Mouse (Mus musculus) ES-E14 (cell line): ENCODE measurements at regions not wholly inside any gene's neighbourhood (a gene's known extent, or its start where the extent isn't known, plus 50 kb on each side); places are given as distances from the start of the nearest gene placed in this dataset.

Experiments used
- DNase-seq: peaks from one replicate; pipeline ENCODE4 v3.0.0-alpha.2; 2013; ENCODE audit warnings: low read depth, low spot score
- H3K27ac ChIP-seq: 2 replicates; pipeline ENCODE4 v1.5.1; 2012; ENCODE audit warnings: low read depth, mild to moderate bottlenecking, low read length, moderate library complexity, mixed read lengths; ENCODE audit not compliant: poor library complexity, insufficient read depth, severe bottlenecking
- H3K36me3 ChIP-seq: 2 replicates; pipeline ENCODE4 v1.6.1; 2012; ENCODE audit warnings: mild to moderate bottlenecking, low read length, moderate library complexity, mixed read lengths; ENCODE audit not compliant: control insufficient read depth, poor library complexity, insufficient read depth, severe bottlenecking
- H3K4me1 ChIP-seq, 2 experiments: fragments of 150-350 bp in 1 of 2; sonication (generic) in 1 of 2; 2 replicates each; pipeline ENCODE4 v1.6.1; 2012; ENCODE audit warnings: low read length in 2 of 2, mild to moderate bottlenecking in 1 of 2, mixed read lengths in 1 of 2; ENCODE audit not compliant: control insufficient read depth in 2 of 2, insufficient read depth in 2 of 2, poor library complexity in 1 of 2
- H3K4me3 ChIP-seq, 2 experiments: fragments of 150-350 bp in 1 of 2; sonication (generic) in 1 of 2; 2 replicates each; pipeline ENCODE4 v1.5.1; 2012; ENCODE audit warnings: low read length in 2 of 2, low read depth in 1 of 2, mild to moderate bottlenecking in 1 of 2, mixed read lengths in 1 of 2; ENCODE audit not compliant: insufficient read depth in 1 of 2, poor library complexity in 1 of 2, severe bottlenecking in 1 of 2
- H3K9ac ChIP-seq: 2 replicates; pipeline ENCODE4 v1.6.1; 2012; ENCODE audit warnings: low read depth, mild to moderate bottlenecking, low read length, mixed read lengths; ENCODE audit not compliant: poor library complexity, insufficient read depth, severe bottlenecking
- H3K9me3 ChIP-seq: fragments of 150-350 bp; sonication (generic); 2 replicates; pipeline ENCODE4 v1.6.1; 2012; ENCODE audit warnings: low read depth, mild to moderate bottlenecking, low read length; ENCODE audit not compliant: control insufficient read depth, insufficient read depth
- CHD2 ChIP-seq: IDR thresholded peaks from 2 replicates; pipeline ENCODE4 v1.6.1; 2014; ENCODE audit warnings: mild to moderate bottlenecking, low read depth, low read length, inconsistent platforms
- HCFC1 ChIP-seq: IDR thresholded peaks from 2 replicates; pipeline ENCODE4 v1.6.1; 2012; ENCODE audit warnings: low read length, inconsistent platforms, borderline replicate concordance; ENCODE audit not compliant: insufficient read depth
- MAFK ChIP-seq: IDR thresholded peaks from 2 replicates; pipeline ENCODE4 v1.6.1; 2014; ENCODE audit warnings: mild to moderate bottlenecking, low read depth, low read length, inconsistent platforms; ENCODE audit not compliant: insufficient read depth
- ZC3H11A ChIP-seq: IDR thresholded peaks from 2 replicates; pipeline ENCODE4 v1.6.1; 2012; ENCODE audit warnings: low read depth, mild to moderate bottlenecking, inconsistent platforms, low read length, borderline replicate concordance
- ZNF384 ChIP-seq: IDR thresholded peaks from 2 replicates; pipeline ENCODE4 v1.6.1; 2012; ENCODE audit warnings: low read depth, low read length, inconsistent platforms
- in situ Hi-C, 2 experiments: fragments of 600-800 bp; cut with MboI; formaldehyde crosslinking; loops; one replicate each; pipeline ENCODE4 v1.15.1; 2025; ENCODE audit warnings: low sequenced_read_pairs in 2 of 2, inconsistent platforms in 1 of 2; ENCODE audit not compliant: unreplicated experiment in 2 of 2

GRCm38 (mm10) chr6:147947997-147948396 lies 99.1 kb upstream of the Far2 start:
- Histone ChIP-seq H3K4me1 (no peaks in the 10 kb centered on the region), H3K4me3 (no peak overlapping the region), H3K9ac (no peak overlapping the region), H3K27ac (no peak overlapping the region), H3K36me3 (no peaks in the 10 kb centered on the region), H3K9me3 (no peaks in the 10 kb centered on the region)
- in situ Hi-C loops: no loop called here
- DNase-seq: no peak
- TF ChIP-seq ZNF384: no peak
- TF ChIP-seq MAFK: no peak
- no peak for TF ChIP-seq ZC3H11A
- no peak for TF ChIP-seq CHD2
- no peak for TF ChIP-seq HCFC1

GRCm38 (mm10) chr6:147951642-147952041 lies 95.4 kb upstream of the Far2 start:
- in situ Hi-C loops: no loop called here
- H3K4me3 ChIP-seq: no peak overlapping the region
- no peak for TF ChIP-seq ZC3H11A
- no peak for TF ChIP-seq ZNF384
- no peak for TF ChIP-seq CHD2
- TF ChIP-seq MAFK: no peak
- TF ChIP-seq HCFC1: no peak
- no peaks in the 10 kb centered on the region for H3K36me3 ChIP-seq
- no peaks in the 10 kb centered on the region for H3K9me3 ChIP-seq
- H3K4me1 ChIP-seq: no peaks in the 10 kb centered on the region
- DNase-seq: no peak
- H3K27ac ChIP-seq: no peak overlapping the region
- H3K9ac ChIP-seq: no peak overlapping the region

GRCm38 (mm10) chr6:147953058-147953679 lies 93.9 kb upstream of the Far2 start:
- in situ Hi-C loops: no loop called here
- no peaks in the 10 kb centered on the region for H3K36me3 ChIP-seq
- no peak overlapping the region for H3K4me3 ChIP-seq
- H3K4me1 ChIP-seq: no peaks in the 10 kb centered on the region
- no peak overlapping the region for H3K9ac ChIP-seq
- no peak for TF ChIP-seq CHD2
- no peak for TF ChIP-seq ZNF384
- no peak for TF ChIP-seq ZC3H11A
- TF ChIP-seq MAFK: no peak
- no peak for TF ChIP-seq HCFC1
- H3K9me3 ChIP-seq: no peaks in the 10 kb centered on the region
- no peak for DNase-seq
- no peak overlapping the region for H3K27ac ChIP-seq

- Histone ChIP-seq H3K9me3 (no peaks in the 10 kb centered on the region), H3K4me1 (no peaks in the 10 kb centered on the region), H3K36me3 (no peaks in the 10 kb centered on the region), H3K4me3 (no peak overlapping the region), H3K27ac (no peak overlapping the region), H3K9ac (no peak overlapping the region)
- DNase-seq: no peak
- TF ChIP-seq ZNF384 (no peak), ZC3H11A (no peak), MAFK (no peak), CHD2 (no peak), HCFC1 (no peak)
- in situ Hi-C loops: no loop called here
Observed at GRCm38 (mm10) chr6:147953753-147954152, 93.3 kb upstream of the Far2 start.

GRCm38 (mm10) chr6:147954253-147954652 lies 92.8 kb upstream of the Far2 start:
- TF ChIP-seq ZNF384: no peak
- no peak for TF ChIP-seq HCFC1
- no peak for TF ChIP-seq MAFK
- no peak for TF ChIP-seq ZC3H11A
- TF ChIP-seq CHD2: no peak
- Histone ChIP-seq H3K36me3 (no peaks in the 10 kb centered on the region), H3K4me1 (no peaks in the 10 kb centered on the region), H3K9me3 (no peaks in the 10 kb centered on the region), H3K27ac (no peak overlapping the region), H3K9ac (no peak overlapping the region), H3K4me3 (no peak overlapping the region)
- in situ Hi-C loops: no loop called here
- DNase-seq: no peak
